Mouse (Mus musculus) midbrain, postnatal 0 days (tissue): ENCODE measurements around the gene Cdhr5. TPM values are rescaled to one million over a fixed set of nuclear protein-coding genes. Genes with fewer than 3 reads are reported as not detected.
"Not testable (repeated sequence)": the region's sequence is repeated elsewhere in the genome, so short reads cannot be mapped to it uniquely, and the experiment has no call there.

Experiments used
- ATAC-seq: fragments of 200-750 bp; cut with Nextera tagmentation; 2 replicates; pipeline ENCODE4 v1.8.0; 2017; ENCODE audit warnings: moderate number of reproducible peaks, mild to moderate bottlenecking, moderate TSS enrichment, moderate library complexity; ENCODE audit not compliant: low FRiP score
- DNase-seq: peaks from one replicate; pipeline ENCODE4 v3.0.0-alpha.2; 2015; ENCODE audit warnings: low spot score
- H3K27ac ChIP-seq: fragments of 300-500 bp; sonication (generic); 2 replicates; pipeline ENCODE4 v1.5.1; 2014; ENCODE audit warnings: low read depth, mild to moderate bottlenecking, low read length, mixed read lengths
- H3K27me3 ChIP-seq: fragments of 300-500 bp; sonication (generic); 2 replicates; pipeline ENCODE4 v1.6.1; 2014; ENCODE audit warnings: low read length, control low read depth, mixed read lengths; ENCODE audit not compliant: insufficient read depth
- H3K36me3 ChIP-seq: fragments of 300-500 bp; sonication (generic); 2 replicates; pipeline ENCODE4 v1.6.1; 2014; ENCODE audit warnings: low read length, control low read depth, mixed read lengths; ENCODE audit not compliant: insufficient read depth
- H3K4me1 ChIP-seq: fragments of 300-500 bp; sonication (generic); 2 replicates; pipeline ENCODE4 v1.6.1; 2014; ENCODE audit warnings: mild to moderate bottlenecking, control low read depth, antibody characterized with exemption, low read length, mixed read lengths; ENCODE audit not compliant: insufficient read depth
- H3K4me2 ChIP-seq: fragments of 300-500 bp; sonication (generic); 2 replicates; pipeline ENCODE4 v1.6.1; 2014; ENCODE audit warnings: low read depth, mild to moderate bottlenecking, low read length, mixed read lengths; ENCODE audit not compliant: poor library complexity, severe bottlenecking
- H3K4me3 ChIP-seq: fragments of 300-500 bp; sonication (generic); 2 replicates; pipeline ENCODE4 v1.5.1; 2014; ENCODE audit warnings: low read depth, mild to moderate bottlenecking, low read length, moderate library complexity
- H3K9ac ChIP-seq: fragments of 300-500 bp; sonication (generic); replicated peaks from 2 replicates; pipeline ENCODE4 v1.6.1; 2014; ENCODE audit warnings: mild to moderate bottlenecking, low read length, moderate library complexity, mixed read lengths; ENCODE audit not compliant: poor library complexity, severe bottlenecking
- H3K9me3 ChIP-seq: fragments of 300-500 bp; sonication (generic); 2 replicates; pipeline ENCODE4 v1.6.1; 2016; ENCODE audit warnings: low read length, control low read depth
- CTCF ChIP-seq: IDR thresholded peaks from 2 replicates; pipeline ENCODE4 v1.5.1; 2016; ENCODE audit warnings: antibody characterized with exemption, mild to moderate bottlenecking
- WGBS: fragments of 180-500 bp; shearing (Covaris S2); extraction: QIAGEN DNeasy Blood & Tissue Kit; methylation state at CpG from one replicate; pipeline ENCODE4 v1.1.7; 2014; 5-methylcytosine and 5-hydroxymethylcytosine counted together
- polyA plus RNA-seq: library from polyadenylated mRNA; unstranded; fragments of >200 nt; fragmentation: Nextera tagmentation; extraction: Ambion mirVana; gene quantifications from 2 replicates; pipeline ENCODE4 v1.2.1, GENCODE M21; 2015
- total RNA-seq: library from RNA; depleted of rRNA; stranded (reverse); fragments of >200 nt; gene quantifications from 2 replicates; pipeline ENCODE4 v1.2.3, GENCODE M21; 2014

Gene Cdhr5
- total and polyA plus RNA-seq, 2 experiments from 2014 or later = not detected

- no peak overlapping the region for H3K9ac ChIP-seq
- H3K4me1 ChIP-seq = no peaks in the 10 kb centered on the region
- WGBS = 33% methylated on average over 12 of the region's 12 CpGs
- peak; percentile 19 for DNase-seq
- H3K4me3 ChIP-seq = no peak overlapping the region
- peak; percentile 60 for TF ChIP-seq CTCF
- H3K9me3 ChIP-seq = no peaks in the 10 kb centered on the region
- peaks cover 43% of the 10 kb centered on the region for H3K36me3 ChIP-seq
- no peaks in the 10 kb centered on the region for H3K27me3 ChIP-seq
- no peak overlapping the region for H3K4me2 ChIP-seq
- no peak for ATAC-seq
- H3K27ac ChIP-seq = no peak overlapping the region
These were observed 11.7 kb downstream of the Cdhr5 start for GRCm38 (mm10) chr7:141264761-141265410.

GRCm38 (mm10) chr7:141264041-141264700, 12.4 kb downstream of the Cdhr5 start:
- Histone ChIP-seq H3K9me3 (no peaks in the 10 kb centered on the region), H3K4me2 (no peak overlapping the region), H3K9ac (no peak overlapping the region), H3K27me3 (no peaks in the 10 kb centered on the region), H3K4me3 (no peak overlapping the region), H3K27ac (no peak overlapping the region), H3K4me1 (no peaks in the 10 kb centered on the region), H3K36me3 (peaks cover 50% of the 10 kb centered on the region)
- WGBS = 79% methylated on average over 11 of the region's 11 CpGs
- no peak for ATAC-seq
- no peak for DNase-seq
- TF ChIP-seq CTCF = no peak

GRCm38 (mm10) chr7:141263640-141264039, 12.9 kb downstream of the Cdhr5 start:
- Histone ChIP-seq H3K36me3 (peaks cover 55% of the 10 kb centered on the region), H3K4me3 (no peak overlapping the region), H3K4me1 (no peaks in the 10 kb centered on the region), H3K9me3 (no peaks in the 10 kb centered on the region), H3K27ac (no peak overlapping the region), H3K4me2 (no peak overlapping the region), H3K27me3 (no peaks in the 10 kb centered on the region), H3K9ac (no peak overlapping the region)
- DNase-seq (no peak), ATAC-seq (no peak)
- 88% methylated on average over 13 of the region's 13 CpGs for WGBS
- no peak for TF ChIP-seq CTCF

- H3K4me3 ChIP-seq = no peak overlapping the region
- no peaks in the 10 kb centered on the region for H3K9me3 ChIP-seq
- no peak overlapping the region for H3K4me2 ChIP-seq
- H3K4me1 ChIP-seq = no peaks in the 10 kb centered on the region
- DNase-seq (no peak), ATAC-seq (no peak)
- H3K9ac ChIP-seq = no peak overlapping the region
- H3K27ac ChIP-seq = no peak overlapping the region
- no peak for TF ChIP-seq CTCF
- H3K36me3 ChIP-seq = peaks cover 77% of the 10 kb centered on the region
- WGBS = 94% methylated on average over 3 of the region's 3 CpGs
- H3K27me3 ChIP-seq = no peaks in the 10 kb centered on the region
These were observed 15.1 kb downstream of the Cdhr5 start for GRCm38 (mm10) chr7:141261480-141261879.

GRCm38 (mm10) chr7:141256159-141256558, 20.4 kb downstream of the Cdhr5 start:
- no peak for ATAC-seq
- peaks cover 71% of the 10 kb centered on the region for H3K36me3 ChIP-seq
- 95% methylated on average over 10 of the region's 10 CpGs for WGBS

GRCm38 (mm10) chr7:141250486-141250885, 26.1 kb downstream of the Cdhr5 start:
- peaks cover 49% of the 10 kb centered on the region for H3K36me3 ChIP-seq
- H3K27me3 ChIP-seq, H3K4me1 ChIP-seq, H3K4me3 ChIP-seq, H3K27ac ChIP-seq, ATAC-seq, DNase-seq, H3K9ac ChIP-seq, H3K9me3 ChIP-seq, H3K4me2 ChIP-seq: not testable (repeated sequence)
- 91% methylated on average over 4 of the region's 4 CpGs for WGBS

More at GRCm38 (mm10) chr7:141256159-141256558, 20.4 kb downstream of the Cdhr5 start:
- Histone ChIP-seq H3K4me3 (no peak overlapping the region), H3K4me1 (no peaks in the 10 kb centered on the region), H3K4me2 (no peak overlapping the region), H3K9ac (no peak overlapping the region), H3K27ac (no peak overlapping the region), H3K9me3 (no peaks in the 10 kb centered on the region), H3K27me3 (no peaks in the 10 kb centered on the region)
- no peak for DNase-seq
- no peak for TF ChIP-seq CTCF
